Mouse (Mus musculus) lung, adult 10 weeks (tissue): ENCODE data around the gene Adora2a. TPM values are rescaled to one million over a fixed set of nuclear protein-coding genes. Genes with fewer than 3 reads are reported as not detected.

ENCODE experiments used
- polyA plus RNA-seq: library from polyadenylated mRNA; stranded (reverse); fragments of 350-450 nt; fragmentation: Illumina TruSeq; extraction: RNeasy Lipid Tissue Mini Kit (QIAGEN cat#74804); gene quantifications from one replicate; pipeline ENCODE4 v1.2.3, GENCODE M21; 2014; ENCODE audit warnings: low read depth, low replicate concordance; ENCODE audit not compliant: insufficient read depth

Adora2a gene
- polyA plus RNA-seq, result 3.3 TPM

DNA sequence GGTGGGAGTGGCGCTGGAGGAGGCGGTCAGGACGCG, at the start of gene Adora2a:
Adora2a (plus strand) TSS at position 6 of the 36 bp plus-strand sequence.

Other genes with a start within 250 kb of the Adora2a start
- gene Specc1l, start 104.8 kb upstream of the Adora2a start, polyA plus RNA-seq, result 36.4 TPM
- gene Upb1, start 84.2 kb downstream of the Adora2a start, polyA plus RNA-seq, result 0.68 TPM
- gene Snrpd3, start 200.7 kb downstream of the Adora2a start, polyA plus RNA-seq, result 68.0 TPM
- 14.2 TPM for gene Gucd1, start 201.1 kb downstream of the Adora2a start, polyA plus RNA-seq
- gene Lrrc75b, start 243.5 kb downstream of the Adora2a start, polyA plus RNA-seq, result 0.25 TPM
- gene Ggt1, start 244.7 kb downstream of the Adora2a start, polyA plus RNA-seq, result 1.7 TPM